26 mouse cellular contexts compared by ENCODE assay signal in genomic region chr1:162953079-162953478, GRCm38 (mm10). TPM values are rescaled to one million over a fixed set of nuclear protein-coding genes. Genes with fewer than 3 reads are reported as not detected.
A peak's percentile ranks its signal among the peaks of the same experiment; 100 is the strongest.
DNase-seq lines count a peak whose midpoint lies in the region; ATAC-seq and TF ChIP-seq lines count a peak whose summit lies in the region.
"Had no signal": no experiment of that assay in that cellular context is flagged by ENCODE, and none has a peak within 500 bp of the region (broad histone marks: within the 10 kb centered on the region; RNA-seq: fewer than 3 reads in every experiment).

No protein-coding gene starts in this region.

- peak; percentile 26 for DNase-seq in embryonic facial prominence, embryonic 11.5 days (ENCODE audit: low spot score)
- DNase-seq in embryonic facial prominence, embryonic 10.5 days (ENCODE audit: low spot score): no peak
- peak; percentile 75 for DNase-seq in Muller cell, postnatal 12 days (ENCODE audit: inconsistent ontology term)
- DNase-seq in cerebellum, postnatal 10 days: no peak
- DNase-seq: adrenal gland, postnatal 14 days; cerebellum, adult 9-10 months; forebrain, postnatal 0 days; gastrocnemius, postnatal 10 days; kidney, adult 2 months; kidney, postnatal 25 days; layer of hippocampus, adult 9-11 months; right cerebral cortex, postnatal 25 days; thymus, postnatal 14 days had no signal

- no peaks in the 10 kb centered on the region; the same call in 1 of the 2 replicates for H3K4me1 ChIP-seq in embryonic facial prominence, embryonic 11.5 days (ENCODE audit: control insufficient read depth, insufficient read depth, low read length)
- H3K4me1 ChIP-seq in embryonic facial prominence, embryonic 10.5 days: peaks cover 11% of the 10 kb centered on the region
- no peaks in the 10 kb centered on the region for H3K4me1 ChIP-seq in intestine, embryonic 16.5 days (ENCODE audit: control insufficient read depth, insufficient read depth, low read length)
- H3K4me1 ChIP-seq in intestine, embryonic 15.5 days (replicated peaks): no peaks in the 10 kb centered on the region
- H3K4me1 ChIP-seq in embryonic fibroblast, embryonic 13.5 days (ENCODE audit: control insufficient read depth, insufficient read depth, low read length): peaks cover 4% of the 10 kb centered on the region; the same call in 1 of the 2 replicates
- H3K4me1 ChIP-seq: heart, embryonic 15.5 days; limb, embryonic 13.5 days had no signal

- no peak overlapping the region for H3K9ac ChIP-seq in embryonic facial prominence, embryonic 11.5 days (replicated peaks; ENCODE audit: low read length)
- H3K9ac ChIP-seq in intestine, embryonic 16.5 days (ENCODE audit: low read depth, low read length): no peak overlapping the region
- no peak overlapping the region for H3K9ac ChIP-seq in intestine, embryonic 15.5 days
- H3K9ac ChIP-seq: forebrain, postnatal 0 days; heart, embryonic 15.5 days; limb, embryonic 13.5 days; liver, embryonic 14.5 days; midbrain, embryonic 13.5 days had no signal

- no peak overlapping the region for H3K4me3 ChIP-seq in embryonic facial prominence, embryonic 11.5 days (ENCODE audit: low read depth, low read length)
- H3K4me3 ChIP-seq in embryonic facial prominence, embryonic 10.5 days: no peak overlapping the region
- no peak overlapping the region for H3K4me3 ChIP-seq in intestine, embryonic 16.5 days (ENCODE audit: low read length)
- H3K4me3 ChIP-seq in intestine, embryonic 15.5 days (replicated peaks): no peak overlapping the region
- no peak overlapping the region for H3K4me3 ChIP-seq in embryonic fibroblast, embryonic 13.5 days (ENCODE audit: insufficient read depth, low read length)
- H3K4me3 ChIP-seq: heart, embryonic 15.5 days; limb, embryonic 13.5 days; midbrain, embryonic 13.5 days had no signal

- whole genome bisulfite sequencing in embryonic facial prominence, embryonic 11.5 days: 44% methylated on average over 2 of the region's 2 CpGs
- 41% methylated on average over 2 of the region's 2 CpGs for WGBS in embryonic facial prominence, embryonic 10.5 days
- 56% methylated on average over 2 of the region's 2 CpGs for WGBS in intestine, embryonic 16.5 days
- WGBS in intestine, embryonic 15.5 days: 55% methylated on average over 2 of the region's 2 CpGs

- H3K36me3 ChIP-seq in embryonic facial prominence, embryonic 11.5 days (replicated peaks; ENCODE audit: control insufficient read depth, insufficient read depth, low read depth, low read length): no peaks in the 10 kb centered on the region
- H3K36me3 ChIP-seq in embryonic facial prominence, embryonic 10.5 days (replicated peaks): no peaks in the 10 kb centered on the region
- H3K36me3 ChIP-seq in intestine, embryonic 16.5 days (ENCODE audit: control insufficient read depth, insufficient read depth, low read length): no peaks in the 10 kb centered on the region
- H3K36me3 ChIP-seq in intestine, embryonic 15.5 days: no peaks in the 10 kb centered on the region
- H3K36me3 ChIP-seq: heart, embryonic 15.5 days; limb, embryonic 13.5 days; midbrain, embryonic 13.5 days had no signal

- H3K27ac ChIP-seq in embryonic facial prominence, embryonic 11.5 days (replicated peaks; ENCODE audit: low read depth, low read length): no peak overlapping the region
- H3K27ac ChIP-seq in embryonic facial prominence, embryonic 10.5 days (replicated peaks): no peak overlapping the region
- no peak overlapping the region for H3K27ac ChIP-seq in intestine, embryonic 16.5 days (ENCODE audit: low read length)
- no peak overlapping the region for H3K27ac ChIP-seq in intestine, embryonic 15.5 days
- H3K27ac ChIP-seq in embryonic fibroblast, embryonic 13.5 days (ENCODE audit: insufficient read depth, low read length): peak overlapping the region; percentile 36
- H3K27ac ChIP-seq: heart, embryonic 15.5 days; limb, embryonic 13.5 days; liver, embryonic 14.5 days; midbrain, embryonic 13.5 days; stomach, postnatal 0 days had no signal

- H3K27me3 ChIP-seq in embryonic facial prominence, embryonic 11.5 days (ENCODE audit: control insufficient read depth, insufficient read depth, low read length): no peaks in the 10 kb centered on the region
- H3K27me3 ChIP-seq in embryonic facial prominence, embryonic 10.5 days (replicated peaks; ENCODE audit: low read depth, poor library complexity, severe bottlenecking): no peaks in the 10 kb centered on the region
- H3K27me3 ChIP-seq in intestine, embryonic 16.5 days (replicated peaks; ENCODE audit: control insufficient read depth, insufficient read depth, low read length): no peaks in the 10 kb centered on the region
- H3K27me3 ChIP-seq in intestine, embryonic 15.5 days (replicated peaks): no peaks in the 10 kb centered on the region
- H3K27me3 ChIP-seq: CH12.LX; heart, embryonic 15.5 days; limb, embryonic 13.5 days; midbrain, embryonic 13.5 days had no signal

- ATAC-seq in embryonic facial prominence, embryonic 11.5 days (replicated peaks; ENCODE audit: insufficient number of reproducible peaks, low FRiP score, low TSS enrichment, low read depth): no peak
- ATAC-seq in intestine, embryonic 16.5 days: peak; percentile 46; the same call in 1 of the 2 replicates
- ATAC-seq in intestine, embryonic 15.5 days: no peak
- ATAC-seq in erythroid progenitor cell, adult 5-6 weeks (replicated peaks; ENCODE audit: low FRiP score, poor library complexity, severe bottlenecking): no peak
- ATAC-seq: activated CD4-positive, CD25-positive, alpha-beta regulatory T cell, adult 4 months; forebrain, postnatal 0 days; hindbrain, embryonic 16.5 days; midbrain, embryonic 13.5 days had no signal

- H3K4me2 ChIP-seq in embryonic facial prominence, embryonic 11.5 days (ENCODE audit: low read depth, low read length): no peak overlapping the region
- H3K4me2 ChIP-seq in intestine, embryonic 16.5 days (ENCODE audit: low read depth, low read length): no peak overlapping the region
- H3K4me2 ChIP-seq in intestine, embryonic 15.5 days (replicated peaks): no peak overlapping the region
- H3K4me2 ChIP-seq: heart, embryonic 15.5 days; limb, embryonic 13.5 days; midbrain, embryonic 13.5 days had no signal

- H3K9me3 ChIP-seq in embryonic facial prominence, embryonic 11.5 days (replicated peaks; ENCODE audit: control insufficient read depth, low read length): no peaks in the 10 kb centered on the region
- no peaks in the 10 kb centered on the region for H3K9me3 ChIP-seq in embryonic facial prominence, embryonic 10.5 days
- H3K9me3 ChIP-seq in intestine, embryonic 16.5 days (ENCODE audit: control insufficient read depth, low read length): no peaks in the 10 kb centered on the region
- H3K9me3 ChIP-seq in intestine, embryonic 15.5 days: no peaks in the 10 kb centered on the region
- H3K9me3 ChIP-seq: heart, embryonic 15.5 days; limb, embryonic 13.5 days; midbrain, embryonic 13.5 days had no signal

- TF ChIP-seq CTCF in embryonic fibroblast, embryonic 13.5 days (IDR thresholded peaks at IDR 0.05; ENCODE audit: borderline replicate concordance, insufficient read depth, low read length): no peak

- no peak for TF ChIP-seq POLR2A in embryonic fibroblast, embryonic 13.5 days (IDR thresholded peaks at IDR 0.05; ENCODE audit: low read depth, low read length)

RNA-seq across cellular contexts. Expression of gene Fmo6, which starts 15.8 kb away (rescaled TPM):
- 0.10 TPM in 1 of 2 replicates, not detected in the other for polyA plus RNA-seq in embryonic facial prominence, embryonic 11.5 days (2014; fragmentation: Nextera tagmentation; extraction: Ambion mirVana)
- polyA plus RNA-seq in embryonic facial prominence, embryonic 10.5 days (2016; fragmentation: Nextera tagmentation; extraction: Ambion mirVana): not detected in 2 replicates
- not detected in 2 replicates for polyA plus RNA-seq in intestine, embryonic 16.5 days (2015; fragmentation: Nextera tagmentation; extraction: Ambion mirVana)
- polyA plus RNA-seq in intestine, embryonic 15.5 days (2015; fragmentation: Nextera tagmentation; extraction: Ambion mirVana): not detected in 2 replicates
- polyA plus RNA-seq in embryonic fibroblast, embryonic 13.5 days (2011; ENCODE audit: insufficient read length, low read depth, missing spikeins): not detected in 2 replicates
- not detected in 2 replicates for total RNA-seq in erythroid progenitor cell, adult 5-6 weeks (2015; ENCODE audit: low replicate concordance)
- total RNA-seq in erythroid progenitor cell, adult 5-6 weeks (2017; ENCODE audit: low replicate concordance): not detected in 2 replicates
- total RNA-seq: adrenal gland, postnatal 14 days; CH12.LX; forebrain, postnatal 0 days had no signal
- polyA plus RNA-seq: activated CD4-positive, CD25-positive, alpha-beta regulatory T cell, adult 4 months; forebrain, postnatal 0 days; heart, embryonic 15.5 days; hindbrain, embryonic 16.5 days; kidney, adult 2 months; liver, embryonic 14.5 days; midbrain, embryonic 13.5 days; neural tube, embryonic 14.5 days had no signal

RNA-seq across cellular contexts. Expression of gene Fmo3, which starts 31.2 kb away (rescaled TPM):
- polyA plus RNA-seq in embryonic facial prominence, embryonic 11.5 days (2014; fragmentation: Nextera tagmentation; extraction: Ambion mirVana): not detected in 2 replicates
- not detected in 2 replicates for polyA plus RNA-seq in embryonic facial prominence, embryonic 10.5 days (2016; fragmentation: Nextera tagmentation; extraction: Ambion mirVana)
- polyA plus RNA-seq in intestine, embryonic 16.5 days (2015; fragmentation: Nextera tagmentation; extraction: Ambion mirVana): not detected in 2 replicates
- polyA plus RNA-seq in intestine, embryonic 15.5 days (2015; fragmentation: Nextera tagmentation; extraction: Ambion mirVana): not detected in 2 replicates
- polyA plus RNA-seq in embryonic fibroblast, embryonic 13.5 days (2011; ENCODE audit: insufficient read length, low read depth, missing spikeins): 0.25 TPM in 1 of 2 replicates, not detected in the other
- not detected in 2 replicates for total RNA-seq in erythroid progenitor cell, adult 5-6 weeks (2015; ENCODE audit: low replicate concordance)
- total RNA-seq in erythroid progenitor cell, adult 5-6 weeks (2017; ENCODE audit: low replicate concordance): not detected in 2 replicates
- total RNA-seq: CH12.LX; forebrain, postnatal 0 days; gastrocnemius, postnatal 10 days had no signal
- polyA plus RNA-seq: activated CD4-positive, CD25-positive, alpha-beta regulatory T cell, adult 4 months; forebrain, postnatal 0 days; hindbrain, embryonic 16.5 days; limb, embryonic 13.5 days; liver, embryonic 14.5 days; midbrain, embryonic 13.5 days; neural tube, embryonic 14.5 days had no signal

RNA-seq across cellular contexts. Expression of gene Fmo2, which starts 54.6 kb away (rescaled TPM):
- polyA plus RNA-seq in embryonic facial prominence, embryonic 11.5 days (2014; fragmentation: Nextera tagmentation; extraction: Ambion mirVana): 0.67 TPM in 1 of 2 replicates, not detected in the other
- polyA plus RNA-seq in embryonic facial prominence, embryonic 10.5 days (2016; fragmentation: Nextera tagmentation; extraction: Ambion mirVana): not detected in 2 replicates
- polyA plus RNA-seq in intestine, embryonic 16.5 days (2015; fragmentation: Nextera tagmentation; extraction: Ambion mirVana): 2.1 and 3.4 TPM in 2 replicates
- polyA plus RNA-seq in intestine, embryonic 15.5 days (2015; fragmentation: Nextera tagmentation; extraction: Ambion mirVana): 2.5 and 2.9 TPM in 2 replicates
- 0.19 TPM in 1 of 2 replicates, not detected in the other for polyA plus RNA-seq in embryonic fibroblast, embryonic 13.5 days (2011; ENCODE audit: insufficient read length, low read depth, missing spikeins)
- 2.2 TPM in 1 of 2 replicates, not detected in the other for total RNA-seq in erythroid progenitor cell, adult 5-6 weeks (2015; ENCODE audit: low replicate concordance)
- 0.68 TPM in 1 of 2 replicates, not detected in the other for total RNA-seq in erythroid progenitor cell, adult 5-6 weeks (2017; ENCODE audit: low replicate concordance)
- total RNA-seq: CH12.LX had no signal
- polyA plus RNA-seq: activated CD4-positive, CD25-positive, alpha-beta regulatory T cell, adult 4 months; midbrain, embryonic 13.5 days; neural tube, embryonic 14.5 days had no signal

Comparison
In these comparisons a context has a peak if more than half of its experiments do, and no peak if none do; other contexts are left out.
1. DNase-seq: peak in embryonic facial prominence, embryonic 11.5 days (single experiment) and Muller cell, postnatal 12 days (single experiment); none in embryonic facial prominence, embryonic 10.5 days (single experiment) and cerebellum, postnatal 10 days (0 of 2).